Mouse (Mus musculus) embryonic fibroblast, embryonic 13.5 days (primary cell): ENCODE results near the gene Plekhg5.

Source experiments
- CTCF ChIP-seq: IDR thresholded peaks from 2 replicates; pipeline ENCODE4 v1.5.1; 2011; ENCODE audit warnings: mild to moderate bottlenecking, control low read depth, low read length, moderate library complexity, borderline replicate concordance; ENCODE audit not compliant: insufficient read depth
- POLR2A ChIP-seq: IDR thresholded peaks from 2 replicates; pipeline ENCODE4 v1.6.1; 2011; ENCODE audit warnings: low read depth, mild to moderate bottlenecking, control low read depth, low read length, moderate library complexity

DNA sequence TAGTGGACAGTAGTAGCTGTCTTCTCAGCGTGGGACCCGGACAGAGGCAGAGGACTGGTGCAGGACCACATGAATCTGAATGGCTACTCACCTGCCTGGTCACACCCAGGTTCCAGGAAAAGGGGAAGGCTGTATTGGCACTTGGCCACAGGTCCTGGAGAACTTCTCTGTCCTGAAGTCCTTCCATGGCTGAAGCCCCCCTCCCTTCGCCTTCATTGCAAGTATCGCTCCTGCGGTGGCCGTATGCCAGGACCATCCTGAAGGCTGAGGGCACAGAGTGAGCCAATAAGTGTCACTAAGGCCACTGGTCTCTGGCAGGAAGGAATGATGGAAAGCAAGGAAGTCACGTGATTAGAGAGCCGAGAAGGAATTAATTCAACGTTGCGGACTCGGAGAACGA is 21.9 kb downstream of the Plekhg5 start:
- no peak for TF ChIP-seq CTCF
- TF ChIP-seq POLR2A = no peak
